Comparison of ENCODE assay signal across 9 mouse cellular contexts in the genomic region with DNA sequence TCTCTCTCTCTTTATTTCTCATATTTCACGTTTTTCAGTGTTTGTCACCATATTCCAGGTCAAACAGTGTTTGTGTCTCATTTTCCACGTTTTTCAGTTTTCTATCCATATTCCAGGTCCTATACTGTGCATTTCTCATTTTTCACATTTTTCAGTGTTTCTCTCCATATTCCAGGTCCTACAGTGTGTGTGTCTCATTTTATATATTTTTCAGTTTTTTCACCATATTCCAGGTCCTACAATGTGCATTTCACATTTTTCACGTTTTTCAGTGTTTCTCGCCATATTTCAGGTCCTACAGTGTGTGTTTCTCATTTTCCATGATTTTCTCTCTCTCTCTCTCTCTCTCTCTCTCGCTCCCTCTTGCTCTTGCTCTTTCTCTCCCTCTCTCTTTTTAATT.
DNase-seq lines count a peak whose midpoint lies in the region; ATAC-seq and TF ChIP-seq lines count a peak whose summit lies in the region.
"Had no signal": no experiment of that assay in that cellular context is flagged by ENCODE, and none has a peak within 500 bp of the region (broad histone marks: within the 10 kb centered on the region; RNA-seq: fewer than 3 reads in every experiment).

No protein-coding gene starts in this region.

- H3K9me3 ChIP-seq in lung, postnatal 0 days (ENCODE audit: low read length): peaks cover 4% of the 10 kb centered on the region; the same call in 1 of the 2 replicates

- TF ChIP-seq EP300 in lung, postnatal 0 days (IDR thresholded peaks at IDR 0.05): no peak

- H3K4me3 ChIP-seq in lung, postnatal 0 days (ENCODE audit: low read depth, low read length): no peak overlapping the region

- 56% methylated on average over 5 of the region's 5 CpGs for WGBS in lung, postnatal 0 days

- no peak overlapping the region for H3K27ac ChIP-seq in lung, postnatal 0 days (ENCODE audit: low read length)
- H3K27ac ChIP-seq: macrophage had no signal

- H3K36me3 ChIP-seq in lung, postnatal 0 days (ENCODE audit: insufficient read depth, low read length): no peaks in the 10 kb centered on the region

- TF ChIP-seq CTCF in lung, postnatal 0 days (IDR thresholded peaks at IDR 0.05): no peak

- no peak; the same call in 1 of the 2 replicates for ATAC-seq in lung, postnatal 0 days

- H3K9ac ChIP-seq in lung, postnatal 0 days (replicated peaks; ENCODE audit: low read depth): no peak overlapping the region

- DNase-seq in embryo, embryonic 10.5 days (ENCODE audit: low spot score): peak; percentile 2
- DNase-seq in embryo, embryonic 11 days: no peak
- peak; percentile 16 for DNase-seq in lung, postnatal 0 days (ENCODE audit: low spot score)
- DNase-seq in lung, postnatal 36 days: no peak
- DNase-seq in fat pad, adult 2 months (ENCODE audit: extremely low read depth, low read depth, low spot score): peak; percentile 19
- peak; percentile 9 for DNase-seq in retina, postnatal 7 days (ENCODE audit: low read depth, low spot score)
- DNase-seq in yolk sac, embryonic 10.5 days (ENCODE audit: low spot score): no peak
- DNase-seq in left cerebral cortex, adult 8-10 months (ENCODE audit: low spot score in 2 of 2): no peak

- no peak overlapping the region for H3K4me2 ChIP-seq in lung, postnatal 0 days (replicated peaks; ENCODE audit: low read depth, low read length)

- no peaks in the 10 kb centered on the region for H3K27me3 ChIP-seq in lung, postnatal 0 days (replicated peaks; ENCODE audit: insufficient read depth, low read length)

- no peaks in the 10 kb centered on the region for H3K4me1 ChIP-seq in lung, postnatal 0 days (ENCODE audit: insufficient read depth, low read depth, low read length)

Comparison
In these comparisons a context has a peak if more than half of its experiments do, and no peak if none do; other contexts are left out.
1. DNase-seq: peak in embryo, embryonic 10.5 days (single experiment), lung, postnatal 0 days (single experiment), fat pad, adult 2 months (single experiment) and retina, postnatal 7 days (single experiment); none in embryo, embryonic 11 days (single experiment), lung, postnatal 36 days (single experiment), yolk sac, embryonic 10.5 days (single experiment) and left cerebral cortex, adult 8-10 months (0 of 2).